In genomic region chr19:47325881-47326280, GRCm38 (mm10) we compare ENCODE assay signal across 8 mouse cellular contexts.
A peak's percentile ranks its signal among the peaks of the same experiment; 100 is the strongest.
DNase-seq lines count a peak whose midpoint lies in the region; ATAC-seq and TF ChIP-seq lines count a peak whose summit lies in the region.
"Had no signal": no experiment of that assay in that cellular context is flagged by ENCODE, and none has a peak within 500 bp of the region (broad histone marks: within the 10 kb centered on the region; RNA-seq: fewer than 3 reads in every experiment).

No protein-coding gene starts in this region.

- peak; percentile 65 for DNase-seq in kidney, adult 18-20 months
- no peak for DNase-seq in kidney, adult 11 months
- peak; percentile 72 for DNase-seq in ES-CJ7 (ENCODE audit: low read depth, low spot score)
- DNase-seq in brain, adult 2 months (ENCODE audit: low read depth, low spot score) = peak; percentile 71
- peak; percentile 73 to 76 for DNase-seq in kidney, postnatal 4 days
- peak; percentile 63 for DNase-seq in stomach, postnatal 0 days (ENCODE audit: low spot score)

- H3K4me3 ChIP-seq in stomach, postnatal 0 days (ENCODE audit: low read depth, low read length) = no peak overlapping the region
- H3K4me3 ChIP-seq: erythroblast, embryonic 14.5 days had no signal

- no peak overlapping the region for H3K9ac ChIP-seq in stomach, postnatal 0 days (ENCODE audit: low read length)

- no peak for ATAC-seq in stomach, postnatal 0 days (ENCODE audit: low FRiP score, low TSS enrichment)
- no peak for ATAC-seq in activated CD4-positive, CD25-positive, alpha-beta regulatory T cell, adult 4 months

- H3K4me1 ChIP-seq in stomach, postnatal 0 days (replicated peaks; ENCODE audit: control insufficient read depth, insufficient read depth) = peaks cover 9% of the 10 kb centered on the region

- no peak overlapping the region for H3K27ac ChIP-seq in stomach, postnatal 0 days (replicated peaks)

- no peaks in the 10 kb centered on the region for H3K27me3 ChIP-seq in stomach, postnatal 0 days (ENCODE audit: control insufficient read depth, insufficient read depth, low read length)

- TF ChIP-seq EP300 in stomach, postnatal 0 days (optimal IDR thresholded peaks at IDR 0.05) = no peak

- peak; percentile 77 for TF ChIP-seq CTCF in stomach, postnatal 0 days (IDR thresholded peaks at IDR 0.05; ENCODE audit: low read depth)

- no peak overlapping the region for H3K4me2 ChIP-seq in stomach, postnatal 0 days (replicated peaks; ENCODE audit: low read depth)

- 41% methylated on average over 5 of the region's 5 CpGs for WGBS in stomach, postnatal 0 days

- no peaks in the 10 kb centered on the region for H3K36me3 ChIP-seq in stomach, postnatal 0 days (ENCODE audit: control insufficient read depth, insufficient read depth, low read length)

- H3K9me3 ChIP-seq in stomach, postnatal 0 days (ENCODE audit: control insufficient read depth, low read length) = no peaks in the 10 kb centered on the region
